Mouse (Mus musculus) brain, embryonic 14.5 days (tissue): ENCODE measurements around the gene Havcr2. TPM values are rescaled to one million over a fixed set of nuclear protein-coding genes. Genes with fewer than 3 reads are reported as not detected.

Source experiments
- DNase-seq: peaks from one replicate; pipeline ENCODE4 v3.0.0-alpha.2; 2011; ENCODE audit warnings: low read depth
- CTCF ChIP-seq: fragments of 200-500 bp; IDR thresholded peaks from 2 replicates; pipeline ENCODE4 v1.5.1; 2012; ENCODE audit warnings: inconsistent platforms, mild to moderate bottlenecking, moderate library complexity, borderline replicate concordance; ENCODE audit not compliant: insufficient read depth, insufficient read length; ENCODE audit errors: extremely low read depth
- POLR2A ChIP-seq: fragments of 200-500 bp; IDR thresholded peaks from 2 replicates; pipeline ENCODE4 v1.6.1; 2012; ENCODE audit warnings: mild to moderate bottlenecking, inconsistent platforms, borderline replicate concordance; ENCODE audit not compliant: poor library complexity, insufficient read depth, insufficient read length, severe bottlenecking; ENCODE audit errors: extremely low read depth
- polyA plus RNA-seq: library from polyadenylated mRNA; depleted of rRNA; stranded (reverse); fragments of >200 nt; gene quantifications from 2 replicates; pipeline ENCODE4 v1.2.3, GENCODE M21; 2012

The Havcr2 gene
- polyA plus RNA-seq, 1 experiment: 0.19 TPM

DNA sequence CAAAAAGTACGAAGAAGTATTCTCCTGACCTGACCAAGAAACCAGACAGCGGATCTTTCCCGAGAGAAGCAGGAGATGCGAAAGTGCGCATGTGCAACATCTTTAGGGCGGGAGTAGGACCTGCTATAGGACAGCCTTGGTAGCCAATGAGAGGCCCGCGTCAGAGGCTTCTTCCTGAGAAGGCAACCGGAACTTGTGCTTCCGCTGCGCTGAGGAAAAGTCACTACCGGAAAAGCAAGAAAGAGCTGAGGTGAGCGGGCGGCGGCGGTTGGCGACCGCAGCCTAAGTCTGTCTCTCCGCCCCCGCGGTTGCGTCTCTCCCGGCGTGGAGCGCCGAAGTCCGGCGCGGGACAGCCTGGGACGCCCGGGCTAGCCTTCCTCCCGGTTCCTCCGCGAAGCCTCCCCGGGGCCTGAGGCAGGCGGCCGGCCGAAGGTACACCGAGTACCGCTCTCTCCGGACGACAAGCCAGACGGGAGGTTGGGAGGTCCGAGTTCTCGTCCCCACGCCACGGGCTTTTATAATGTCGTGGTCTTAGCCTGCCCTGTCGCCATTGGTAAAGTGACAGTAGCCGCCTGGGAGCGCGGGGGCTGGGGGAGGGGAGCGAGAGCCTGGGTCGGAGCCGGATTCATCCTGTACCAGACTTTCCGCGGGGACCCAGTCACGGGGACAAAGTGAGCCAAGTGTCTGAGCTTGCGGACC, 17.8 kb upstream of the Havcr2 start, which contains the start of gene Med7:
Med7 (plus strand) TSS at position 166 of the 699 bp plus-strand sequence.
- peak; percentile 99 for DNase-seq
- TF ChIP-seq POLR2A (peak; percentile 52; the same call in 1 of the 2 replicates), CTCF (no peak)

DNA sequence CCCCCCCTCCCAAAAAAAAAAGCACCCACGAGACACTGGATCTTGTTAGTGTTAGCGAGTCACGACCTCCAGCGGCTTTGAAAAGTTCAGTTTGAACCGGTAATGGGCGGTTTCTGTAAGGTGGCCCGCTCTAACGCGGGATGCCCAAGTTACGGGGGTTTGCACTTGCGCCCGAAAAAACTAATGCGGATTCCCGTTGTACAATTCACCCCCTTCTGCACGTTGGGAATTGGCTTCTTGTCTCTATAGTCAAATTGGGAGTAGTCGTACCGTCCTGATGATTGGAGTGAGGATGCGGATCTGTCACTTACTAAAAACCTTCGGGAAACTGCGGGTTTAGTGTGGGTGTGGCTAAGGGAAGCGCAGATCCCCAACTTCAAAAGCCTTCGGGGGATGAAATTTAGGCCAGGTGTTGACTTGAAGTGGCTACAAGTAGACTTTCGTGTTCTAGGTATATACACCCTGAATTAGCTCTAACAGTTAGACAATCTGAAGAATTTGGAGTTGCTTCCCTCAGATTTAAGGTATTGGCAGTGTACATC, 17.2 kb upstream of the Havcr2 start:
- DNase-seq: peak; percentile 74
- no peak for TF ChIP-seq POLR2A
- no peak for TF ChIP-seq CTCF

DNA sequence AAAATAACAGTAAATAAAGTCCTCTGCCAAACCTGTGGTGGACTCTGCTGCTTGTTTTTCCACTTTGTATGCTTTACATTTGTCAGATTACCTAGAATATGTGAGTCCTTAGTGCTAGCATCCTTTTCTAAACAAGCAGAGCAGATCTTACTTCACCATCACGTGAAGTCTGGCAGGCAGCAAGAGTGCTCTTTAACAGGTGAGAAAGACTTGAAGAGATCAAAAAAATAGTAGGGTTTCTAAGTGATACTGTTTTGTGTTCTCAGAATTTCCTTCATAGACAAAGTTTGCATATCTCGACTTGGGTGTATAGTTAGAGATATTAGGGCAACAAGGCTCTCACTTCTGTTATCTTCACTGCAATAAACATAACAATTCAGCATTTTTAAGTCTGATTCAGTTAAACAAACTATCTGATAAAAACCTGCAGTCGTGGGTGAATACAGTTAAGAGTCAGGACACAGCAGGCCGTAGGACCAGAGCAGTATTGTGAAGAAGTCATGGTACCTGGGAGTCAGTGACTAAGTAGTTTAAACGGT, 15.7 kb upstream of the Havcr2 start:
- no peak for TF ChIP-seq CTCF
- DNase-seq: no peak

DNA sequence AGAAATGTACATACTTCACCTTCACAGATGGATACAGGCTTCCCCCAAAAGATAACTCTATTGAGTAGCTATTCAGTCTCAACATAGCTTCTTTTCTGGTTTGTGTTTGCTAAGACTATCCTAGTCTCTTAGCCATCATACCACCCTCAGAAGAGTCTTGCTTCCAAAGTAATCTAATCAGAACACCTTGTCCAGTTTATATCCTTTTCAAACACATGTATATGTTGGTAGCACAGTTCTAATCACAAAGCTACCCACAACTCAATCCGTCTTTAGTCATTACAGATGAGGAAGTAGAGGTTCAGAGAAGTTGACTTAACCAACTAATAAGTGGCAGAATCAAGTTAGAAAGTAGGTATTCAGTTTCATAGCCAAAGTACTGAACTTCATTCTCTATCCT, 13.0 kb upstream of the Havcr2 start:
- TF ChIP-seq CTCF (no peak), POLR2A (no peak)
- no peak for DNase-seq

DNA sequence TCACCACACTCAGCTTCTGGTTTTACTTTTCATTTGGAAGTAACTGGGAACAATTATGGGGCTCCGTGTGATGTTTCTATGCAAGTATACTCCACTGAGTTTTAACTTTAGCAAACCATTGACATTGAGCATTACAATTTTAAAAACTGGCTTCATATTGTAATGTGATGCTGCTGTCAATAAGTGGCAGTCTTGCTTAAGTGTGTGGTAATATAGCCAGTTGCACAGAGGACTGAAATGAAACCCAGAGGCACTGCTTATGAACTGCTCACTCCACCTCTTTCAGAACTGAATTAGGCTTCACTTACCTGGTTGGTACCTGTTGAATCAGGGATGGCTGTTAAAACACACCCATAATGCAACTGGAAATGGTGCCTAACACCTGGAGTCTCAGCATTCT, 11.6 kb upstream of the Havcr2 start:
- no peak for DNase-seq
- TF ChIP-seq CTCF (no peak), POLR2A (no peak)

- TF ChIP-seq CTCF (no peak), POLR2A (no peak)
- no peak for DNase-seq
These were observed 10.8 kb upstream of the Havcr2 start for GRCm38 (mm10) chr11:46443979-46444378.

DNA sequence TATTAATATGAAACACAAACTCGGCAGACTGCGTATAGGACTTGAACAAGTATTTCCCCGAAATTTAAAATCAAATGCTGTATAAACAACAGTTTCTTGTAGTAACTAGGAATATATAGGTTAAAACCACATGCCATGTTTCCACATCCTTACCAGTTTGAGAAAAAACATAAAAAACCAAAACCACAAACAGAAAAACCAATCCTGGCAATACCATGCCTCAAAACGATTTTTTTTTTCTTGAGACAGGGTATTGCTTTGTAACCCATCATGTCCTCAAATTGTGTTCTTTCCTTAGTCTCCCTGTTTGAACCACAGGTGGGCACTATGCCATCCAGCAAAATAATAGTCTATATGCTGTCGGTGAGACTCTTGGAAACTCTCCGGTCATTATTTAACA, 8.6 kb upstream of the Havcr2 start:
- TF ChIP-seq CTCF: no peak
- no peak for TF ChIP-seq POLR2A
- DNase-seq: no peak

DNA sequence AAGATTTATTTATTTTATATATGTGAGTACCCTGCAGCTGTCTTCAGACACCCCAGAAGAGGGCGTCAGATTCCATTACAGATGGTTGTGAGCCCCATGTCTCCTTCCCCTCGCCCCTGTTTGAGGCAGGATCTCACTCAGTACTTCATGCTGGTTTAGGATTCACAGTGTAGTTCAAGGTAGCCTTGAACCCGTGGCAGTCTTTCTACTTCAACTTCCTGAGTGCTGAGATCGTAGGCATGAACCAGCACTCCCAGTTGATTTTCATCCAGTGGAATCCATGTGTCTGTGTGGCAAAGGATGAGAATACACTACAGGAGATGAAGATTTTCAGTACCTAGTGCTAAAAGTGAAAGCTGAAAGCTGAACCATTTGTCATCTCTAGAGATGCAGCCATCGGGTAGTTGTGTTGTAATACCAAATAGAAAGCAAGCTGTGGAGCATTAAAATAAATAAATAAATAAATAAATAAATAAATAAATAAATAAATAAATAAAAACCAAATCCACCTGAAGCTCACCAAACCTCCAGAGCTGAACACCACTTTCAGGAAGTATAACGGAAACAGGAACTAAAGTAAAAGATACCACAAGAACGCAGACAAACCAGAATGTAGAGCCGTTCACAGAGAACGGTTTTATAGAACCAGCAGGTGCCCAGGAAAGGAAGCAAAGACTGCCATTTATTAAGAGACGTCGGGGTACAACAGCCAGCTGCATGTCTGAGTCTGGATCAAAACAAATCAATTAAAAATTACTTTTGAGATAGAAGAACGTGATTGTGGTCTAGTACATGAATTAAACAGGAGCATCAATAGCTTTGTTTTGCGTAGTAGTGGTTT, 6.9 kb upstream of the Havcr2 start:
- DNase-seq: no peak
- TF ChIP-seq POLR2A (no peak), CTCF (no peak)

GRCm38 (mm10) chr11:46449461-46450080, 5.2 kb upstream of the Havcr2 start:
- no peak for DNase-seq
- TF ChIP-seq POLR2A (no peak), CTCF (no peak)

GRCm38 (mm10) chr11:46459960-46460359, 5.2 kb downstream of the Havcr2 start:
- DNase-seq: no peak

DNA sequence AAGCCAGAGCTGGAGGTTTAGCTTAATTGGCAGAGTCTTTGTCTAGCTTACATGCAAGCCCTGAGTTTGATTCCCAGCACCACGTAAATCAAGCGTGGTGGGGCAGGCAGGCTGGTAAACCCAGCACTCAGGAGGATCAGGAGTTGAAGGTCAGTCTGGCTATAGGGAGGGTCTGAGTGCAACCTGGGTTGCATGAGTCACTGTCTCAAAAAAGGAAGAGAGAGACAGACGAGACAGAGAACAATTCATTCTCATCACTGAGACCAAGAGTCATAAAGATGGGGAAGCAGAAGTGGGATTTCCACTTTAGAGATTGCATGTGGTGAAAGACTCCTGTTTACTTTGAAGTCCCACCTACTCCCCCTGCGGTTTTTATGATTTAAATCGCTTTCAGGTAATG, 6.6 kb downstream of the Havcr2 start:
- DNase-seq: no peak
- TF ChIP-seq POLR2A: no peak
- TF ChIP-seq CTCF: no peak

More at GRCm38 (mm10) chr11:46459960-46460359, 5.2 kb downstream of the Havcr2 start:
- TF ChIP-seq CTCF: no peak
- no peak for TF ChIP-seq POLR2A
